Mouse (Mus musculus) cortical plate, adult 2 months (tissue): ENCODE measurements at regions not wholly inside any gene's neighbourhood (a gene's known extent, or its start where the extent isn't known, plus 50 kb on each side); places are given as distances from the start of the nearest gene placed in this dataset.

Experiments
- H3K27ac ChIP-seq: fragments of 200-500 bp; 2 replicates; pipeline ENCODE4 v1.5.1; 2012; ENCODE audit warnings: low read length, control low read depth, inconsistent platforms; ENCODE audit not compliant: insufficient read depth
- H3K4me1 ChIP-seq: fragments of 200-500 bp; 2 replicates; pipeline ENCODE4 v1.6.1; 2011; ENCODE audit warnings: low read length; ENCODE audit not compliant: control insufficient read depth, insufficient read depth
- H3K4me3 ChIP-seq: fragments of 200-500 bp; 2 replicates; pipeline ENCODE4 v1.5.1; 2011; ENCODE audit warnings: mild to moderate bottlenecking, low read length, control low read depth; ENCODE audit not compliant: insufficient read depth
- CTCF ChIP-seq: fragments of 200-500 bp; IDR thresholded peaks from 2 replicates; pipeline ENCODE4 v1.5.1; 2011; ENCODE audit warnings: mild to moderate bottlenecking, control low read depth, low read length; ENCODE audit not compliant: insufficient read depth; ENCODE audit errors: extremely low read depth
- POLR2A ChIP-seq: fragments of 200-500 bp; IDR thresholded peaks from 2 replicates; pipeline ENCODE4 v1.6.1; 2011; ENCODE audit warnings: mild to moderate bottlenecking, low read length, control low read depth; ENCODE audit not compliant: insufficient read depth; ENCODE audit errors: extremely low read depth

DNA sequence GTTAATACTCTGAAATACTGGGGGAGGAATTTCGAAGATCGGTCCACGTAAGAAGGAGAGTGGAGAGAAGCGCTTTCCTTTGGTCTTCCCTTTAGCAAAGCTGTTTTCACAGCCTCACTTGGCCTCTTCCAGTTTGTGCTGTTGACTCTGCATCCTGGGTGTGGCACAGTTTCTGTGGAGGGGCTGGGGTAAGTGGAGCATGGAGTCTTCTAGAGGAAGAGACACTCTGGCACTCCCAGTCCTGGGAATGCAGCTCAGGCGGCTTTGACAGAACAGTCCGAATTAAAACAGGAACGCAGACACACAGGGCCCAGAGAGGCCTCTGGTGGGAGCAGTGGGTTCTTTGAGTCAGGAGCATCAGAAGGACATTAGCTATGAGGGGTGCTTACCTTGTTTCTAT is 102.6 kb downstream of the Cmpk2 start:
- no peak for TF ChIP-seq CTCF
- TF ChIP-seq POLR2A = no peak
- Histone ChIP-seq H3K4me1 (no peaks in the 10 kb centered on the region), H3K27ac (no peak overlapping the region), H3K4me3 (no peak overlapping the region)

DNA sequence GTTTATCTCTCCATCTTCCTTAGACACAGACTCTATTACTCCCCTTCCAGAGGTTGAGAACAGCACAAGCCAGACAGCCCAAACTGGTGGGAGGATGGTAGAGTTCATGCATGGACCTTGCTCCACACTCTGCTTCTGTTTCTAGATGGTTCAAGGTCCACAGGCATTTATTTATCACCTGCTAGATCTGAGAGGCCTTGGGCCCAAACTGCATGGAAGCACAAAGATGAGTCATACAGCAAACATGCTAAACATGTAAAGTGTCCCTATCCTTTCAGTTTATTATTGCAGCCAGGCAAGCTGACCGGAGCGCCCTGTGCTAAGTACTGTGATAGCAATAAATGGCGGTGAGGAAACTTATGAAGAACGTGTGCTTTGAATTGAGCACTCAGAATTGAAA is 98.4 kb downstream of the Cmpk2 start:
- TF ChIP-seq CTCF (no peak), POLR2A (no peak)

DNA sequence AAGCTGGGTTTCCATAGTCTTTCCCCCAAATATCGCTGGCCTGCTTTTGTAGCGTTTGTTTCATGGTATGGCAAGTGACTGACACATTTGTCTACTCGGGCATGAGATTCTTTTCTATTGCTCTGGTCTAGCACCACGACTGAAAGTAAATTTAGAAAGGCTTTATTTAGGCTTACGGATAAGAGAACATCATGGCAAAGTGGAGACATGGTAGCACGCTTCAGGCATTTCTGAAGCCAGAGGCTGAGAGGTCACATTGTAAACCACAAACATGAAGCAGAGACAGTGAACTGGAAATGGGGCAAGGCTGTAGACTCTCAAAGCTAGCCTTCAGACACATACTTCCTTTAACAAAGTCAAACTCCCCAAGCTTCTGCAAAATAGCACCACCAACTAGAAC is 93.9 kb downstream of the Cmpk2 start:
- Histone ChIP-seq H3K4me3 (no peak overlapping the region), H3K27ac (no peak overlapping the region), H3K4me1 (peaks cover 1% of the 10 kb centered on the region; the same call in 1 of the 2 replicates)
- no peak for TF ChIP-seq POLR2A
- no peak for TF ChIP-seq CTCF

More for the DNA sequence above, 98.4 kb downstream of the Cmpk2 start:
- Histone ChIP-seq H3K4me3 (no peak overlapping the region), H3K4me1 (no peaks in the 10 kb centered on the region), H3K27ac (no peak overlapping the region)

DNA sequence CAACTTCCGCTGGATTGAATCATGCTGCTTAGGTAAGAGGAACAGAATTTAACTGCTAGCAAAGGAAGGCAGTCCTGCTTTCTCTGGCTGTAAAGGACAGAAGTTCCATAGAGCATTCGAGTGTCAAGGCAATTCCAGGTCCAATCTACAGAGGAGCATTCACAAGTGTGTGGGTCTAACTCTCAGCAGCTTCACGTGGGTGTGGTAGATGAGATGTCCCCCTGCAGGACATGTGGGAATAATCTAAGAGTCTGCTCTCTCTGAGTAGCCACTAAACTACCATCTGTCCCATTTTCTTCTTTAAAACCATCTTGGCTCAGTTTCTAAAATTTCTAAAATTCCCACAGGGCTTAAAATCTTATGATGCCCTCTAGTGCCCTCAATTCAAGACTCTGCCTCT is 90.6 kb downstream of the Cmpk2 start:
- H3K4me3 ChIP-seq = no peak overlapping the region
- no peak overlapping the region for H3K27ac ChIP-seq
- H3K4me1 ChIP-seq = peaks cover 1% of the 10 kb centered on the region; the same call in 1 of the 2 replicates
- no peak for TF ChIP-seq CTCF
- no peak for TF ChIP-seq POLR2A

DNA sequence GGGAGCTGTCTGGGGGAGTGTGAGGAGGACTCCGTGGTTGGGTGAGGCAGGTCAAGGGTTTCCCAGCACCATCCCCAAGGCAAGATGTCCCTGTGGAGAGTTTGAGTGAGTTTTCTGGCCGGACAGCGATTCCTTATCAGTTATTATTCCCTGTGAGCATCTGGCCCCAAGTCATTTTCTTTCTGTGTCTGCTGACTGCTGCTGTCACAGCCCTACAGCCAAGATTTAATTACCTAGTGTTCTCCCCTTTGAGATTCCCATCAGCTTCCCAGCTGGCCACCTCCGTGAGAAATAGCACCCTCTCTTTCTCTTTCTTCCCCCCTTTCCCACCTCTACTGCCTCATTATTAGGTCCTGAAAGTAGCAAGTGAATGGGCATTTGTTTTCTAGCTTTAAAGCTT is 88.4 kb downstream of the Cmpk2 start:
- peaks cover 1% of the 10 kb centered on the region; the same call in 1 of the 2 replicates for H3K4me1 ChIP-seq
- H3K4me3 ChIP-seq = no peak overlapping the region
- no peak for TF ChIP-seq POLR2A
- TF ChIP-seq CTCF = no peak
- H3K27ac ChIP-seq = no peak overlapping the region

DNA sequence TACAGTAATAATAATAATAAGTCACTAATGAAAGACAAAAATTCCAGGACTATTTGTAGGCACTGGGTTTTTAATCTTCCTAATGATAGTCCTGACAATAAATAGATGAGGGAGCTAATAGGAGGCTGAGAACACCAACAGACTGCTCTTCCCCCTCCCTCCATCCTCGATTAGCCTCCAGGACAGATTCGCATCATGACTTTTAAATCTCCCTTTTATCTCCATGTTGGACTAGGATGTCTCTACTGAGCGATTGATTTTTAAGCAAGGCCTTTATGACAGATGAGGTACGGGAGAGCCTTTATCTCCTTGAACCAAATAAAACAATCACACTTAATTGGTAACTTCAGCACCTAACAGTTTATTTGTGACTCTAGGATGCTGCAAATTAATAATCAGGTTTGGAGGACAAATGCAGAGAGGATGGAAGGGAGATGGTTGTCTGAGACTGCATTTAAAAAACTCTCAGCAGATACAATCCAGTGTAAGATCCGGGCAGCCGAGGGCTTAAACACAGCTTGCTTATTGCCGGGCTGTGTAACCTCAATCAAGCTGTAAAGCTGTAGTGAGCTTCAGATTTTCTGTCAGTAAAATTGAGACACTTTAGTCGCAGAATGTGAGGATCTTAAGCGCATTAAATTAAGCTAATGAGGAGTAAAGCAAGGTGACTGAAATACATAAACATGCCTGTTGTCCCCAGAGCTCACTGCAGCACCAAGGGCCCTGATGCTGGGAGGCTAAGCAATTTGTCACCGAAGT is 82.3 kb downstream of the Cmpk2 start:
- no peak for TF ChIP-seq CTCF
- no peak for TF ChIP-seq POLR2A
- Histone ChIP-seq H3K4me3 (no peak overlapping the region), H3K27ac (no peak overlapping the region), H3K4me1 (no peaks in the 10 kb centered on the region)

DNA sequence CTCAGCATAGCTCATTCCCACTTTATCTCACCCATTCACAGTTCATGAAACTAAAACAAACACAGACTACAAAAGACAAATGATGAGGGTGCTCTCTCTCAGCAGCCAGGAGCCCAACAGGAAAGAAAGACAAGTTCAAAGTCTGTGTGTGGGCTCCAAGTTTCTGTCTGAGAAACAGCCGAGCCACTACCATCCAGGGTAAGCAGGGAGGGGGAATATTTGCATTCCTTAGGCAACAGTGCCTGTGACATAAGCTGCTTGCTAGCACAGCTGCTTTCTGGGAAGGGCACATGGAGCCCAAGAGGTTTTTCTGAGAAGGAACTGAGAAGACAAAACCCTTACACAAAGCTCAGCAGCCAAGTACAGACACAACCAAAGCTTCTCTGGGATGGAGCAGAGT is 78.5 kb downstream of the Cmpk2 start:
- H3K27ac ChIP-seq = no peak overlapping the region
- no peak for TF ChIP-seq CTCF
- TF ChIP-seq POLR2A = no peak

DNA sequence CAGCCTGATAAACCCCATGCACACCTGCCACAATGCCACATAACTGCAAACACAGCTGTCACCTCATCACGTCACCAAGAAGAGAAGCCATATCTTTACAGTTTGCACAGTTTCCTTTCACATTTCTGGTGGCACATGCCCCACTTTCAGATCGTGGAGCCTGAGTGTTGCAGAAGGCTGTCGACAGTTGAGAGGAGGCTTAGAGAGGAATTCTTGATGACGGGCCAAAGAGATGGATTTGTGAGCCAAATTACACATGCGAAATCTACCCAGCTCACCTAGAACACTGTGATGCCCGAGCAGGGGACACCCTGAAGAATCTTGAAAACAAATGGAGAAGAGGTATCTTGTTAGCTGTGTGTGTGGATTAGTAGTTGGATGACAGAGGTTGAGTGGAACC is 77.4 kb downstream of the Cmpk2 start:
- no peak overlapping the region for H3K27ac ChIP-seq
- no peak for TF ChIP-seq CTCF
- TF ChIP-seq POLR2A = no peak
- H3K4me3 ChIP-seq = no peak overlapping the region
- no peaks in the 10 kb centered on the region for H3K4me1 ChIP-seq

More for the DNA sequence above, 78.5 kb downstream of the Cmpk2 start:
- no peaks in the 10 kb centered on the region for H3K4me1 ChIP-seq
- no peak overlapping the region for H3K4me3 ChIP-seq

DNA sequence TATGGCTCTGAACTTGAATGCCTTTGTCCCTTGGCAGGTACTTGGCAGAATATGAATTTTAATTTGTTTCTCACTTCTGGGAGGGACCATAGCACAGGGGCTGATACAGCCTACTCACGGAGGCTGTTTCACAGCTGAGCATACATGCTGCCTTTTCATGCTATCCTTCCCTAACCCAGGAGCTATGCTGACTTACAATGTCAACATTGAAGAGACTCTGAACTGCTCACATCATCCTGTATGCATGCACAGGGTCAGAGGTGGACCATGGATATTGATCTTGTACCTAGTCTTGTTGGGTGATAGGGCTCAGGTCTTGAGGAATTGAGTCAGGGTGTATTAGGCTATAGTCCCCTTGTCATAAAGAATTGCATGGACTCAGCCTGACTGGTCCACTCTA is 74.5 kb downstream of the Cmpk2 start:
- Histone ChIP-seq H3K4me3 (no peak overlapping the region), H3K4me1 (no peaks in the 10 kb centered on the region), H3K27ac (no peak overlapping the region)
- TF ChIP-seq CTCF (no peak), POLR2A (no peak)

DNA sequence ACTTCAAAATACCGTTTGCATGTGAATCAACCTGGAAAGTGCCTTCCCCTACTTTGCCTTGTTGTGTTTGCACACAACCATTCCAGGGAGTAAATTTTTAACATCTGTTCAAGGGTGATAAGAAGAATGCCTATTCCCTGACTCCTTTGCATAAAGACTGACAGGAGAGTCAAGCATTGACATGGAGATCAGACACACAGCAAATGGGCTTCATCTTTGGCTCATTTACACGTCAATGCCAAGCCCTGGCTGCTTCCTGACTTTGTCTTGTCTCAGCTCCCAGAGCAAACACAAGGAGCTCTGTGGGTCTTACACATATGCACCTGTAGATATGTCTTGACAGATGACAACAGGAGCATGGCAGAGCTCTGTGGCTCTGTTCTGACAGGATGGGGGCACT is 73.4 kb downstream of the Cmpk2 start:
- Histone ChIP-seq H3K4me3 (no peak overlapping the region), H3K4me1 (no peaks in the 10 kb centered on the region), H3K27ac (no peak overlapping the region)
- TF ChIP-seq POLR2A = no peak
- no peak for TF ChIP-seq CTCF
